ENCODE assay signal across 7 mouse cellular contexts in the genomic region with DNA sequence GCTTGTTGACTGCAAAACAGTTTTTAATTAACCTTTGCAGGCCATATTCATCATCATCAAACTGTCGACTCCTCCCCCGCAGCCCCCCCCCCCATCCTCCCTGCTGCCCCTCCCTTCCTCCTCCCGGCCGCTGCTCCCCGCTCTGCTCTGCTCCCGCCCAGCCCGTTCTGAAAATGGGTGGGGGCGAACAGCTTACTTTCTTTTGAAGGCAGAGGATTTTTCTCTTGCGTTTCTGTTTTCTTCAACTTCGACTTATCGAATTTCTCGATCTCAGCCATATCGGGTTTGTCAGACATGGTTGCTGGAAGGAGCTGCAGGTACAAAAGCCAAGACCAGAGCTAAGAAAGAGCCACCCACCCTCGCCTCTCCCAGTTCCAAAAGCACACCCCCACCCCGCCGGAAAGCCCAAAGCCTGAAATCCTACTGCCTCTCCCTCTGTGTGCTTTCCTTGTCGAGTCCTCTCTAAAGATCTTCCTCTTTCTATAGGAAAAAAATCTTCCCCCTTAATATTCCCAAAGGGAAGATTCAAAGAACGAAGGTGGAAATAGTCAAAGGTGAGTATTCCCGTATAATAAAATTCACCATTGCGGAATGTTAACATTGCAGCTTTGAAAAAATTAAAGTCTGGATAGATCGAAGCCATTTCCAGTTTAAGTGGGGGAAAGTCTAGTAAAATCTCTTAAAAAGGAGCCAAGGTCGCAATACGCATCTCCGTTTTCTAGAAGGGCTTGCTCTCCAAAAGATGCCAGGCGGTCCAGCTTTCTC. TPM values are rescaled to one million over a fixed set of nuclear protein-coding genes. Genes with fewer than 3 reads are reported as not detected.
DNase-seq lines count a peak whose midpoint lies in the region; ATAC-seq and TF ChIP-seq lines count a peak whose summit lies in the region.

No protein-coding gene starts in this region.

- H3K9me3 ChIP-seq in megakaryocyte, embryonic 14.5 days: no peaks in the 10 kb centered on the region
- H3K9me3 ChIP-seq in midbrain, embryonic 13.5 days: no peaks in the 10 kb centered on the region

- H3K9ac ChIP-seq in midbrain, embryonic 13.5 days (replicated peaks): peak overlapping the region; percentile 88

- peak; percentile 44 for DNase-seq in heart, adult 8-10 months (ENCODE audit: low spot score)
- peak; percentile 40 for DNase-seq in kidney, postnatal 14 days
- no peak for DNase-seq in ovary, postnatal 36 days (ENCODE audit: low spot score)

- ATAC-seq in megakaryocyte, adult 5-6 weeks (ENCODE audit: poor library complexity, severe bottlenecking): no peak
- no peak for ATAC-seq in midbrain, embryonic 13.5 days

- TF ChIP-seq CTCF in bone marrow macrophage, adult 2 months (IDR thresholded peaks at IDR 0.05; ENCODE audit: low read depth, low read length): no peak

- H3K27ac ChIP-seq in bone marrow macrophage, adult 2 months (ENCODE audit: insufficient read depth, low read depth, low read length): peak overlapping the region; percentile 82
- H3K27ac ChIP-seq in midbrain, embryonic 13.5 days: peak overlapping the region; percentile 95

- peak overlapping the region; percentile 65 for H3K4me2 ChIP-seq in midbrain, embryonic 13.5 days (replicated peaks)

- H3K4me1 ChIP-seq in megakaryocyte, embryonic 14.5 days: peaks cover 50% of the 10 kb centered on the region
- peaks cover 22% of the 10 kb centered on the region for H3K4me1 ChIP-seq in bone marrow macrophage, adult 2 months (ENCODE audit: control insufficient read depth, insufficient read depth, low read length)
- H3K4me1 ChIP-seq in midbrain, embryonic 13.5 days (replicated peaks): peaks cover 32% of the 10 kb centered on the region

- H3K36me3 ChIP-seq in megakaryocyte, embryonic 14.5 days (replicated peaks; ENCODE audit: low read length): peaks cover 16% of the 10 kb centered on the region
- peaks cover 4% of the 10 kb centered on the region; the same call in 1 of the 2 replicates for H3K36me3 ChIP-seq in midbrain, embryonic 13.5 days

- WGBS in midbrain, embryonic 13.5 days: 25% methylated on average over 25 of the region's 25 CpGs

- no peak for TF ChIP-seq POLR2A in bone marrow macrophage, adult 2 months (IDR thresholded peaks at IDR 0.05; ENCODE audit: borderline replicate concordance, low read depth, low read length)

- H3K27me3 ChIP-seq in megakaryocyte, embryonic 14.5 days (replicated peaks): peaks cover 5% of the 10 kb centered on the region
- peaks cover 27% of the 10 kb centered on the region; the same call in 1 of the 2 replicates for H3K27me3 ChIP-seq in midbrain, embryonic 13.5 days

- H3K4me3 ChIP-seq in megakaryocyte, embryonic 14.5 days (replicated peaks): peak overlapping the region; percentile 94
- H3K4me3 ChIP-seq in bone marrow macrophage, adult 2 months (ENCODE audit: insufficient read depth, low read length): peak overlapping the region; percentile 71
- H3K4me3 ChIP-seq in midbrain, embryonic 13.5 days (replicated peaks): peak overlapping the region; percentile 61

RNA-seq across cellular contexts. Expression of a gene that starts 1.2 kb away (rescaled TPM):
- 91.6 and 827 TPM in 2 replicates for polyA plus RNA-seq in megakaryocyte, embryonic 14.5 days (2012; ENCODE audit: insufficient read depth, low replicate concordance)
- total RNA-seq in megakaryocyte, adult 5-6 weeks (2015): 11,237 and 11,623 TPM in 2 replicates
- 5,986 and 6,405 TPM in 2 replicates for total RNA-seq in megakaryocyte, adult 5-6 weeks (2017)
- 12,467 and 14,564 TPM in 2 replicates for polyA plus RNA-seq in bone marrow macrophage, adult 2 months (2012; ENCODE audit: insufficient read depth, insufficient read length, missing spikeins)
- 100 to 1,000 TPM; 419 to 623 (median 536) TPM for total RNA-seq in heart, adult 8-10 months (2022)
- 6,172 and 6,685 TPM in 2 replicates for polyA plus RNA-seq in midbrain, embryonic 13.5 days (2015; fragmentation: Nextera tagmentation; extraction: Ambion mirVana)

RNA-seq across cellular contexts. Expression of a gene that starts 56.2 kb away (rescaled TPM):
- 0.88 TPM in 1 of 2 replicates, not detected in the other for polyA plus RNA-seq in megakaryocyte, embryonic 14.5 days (2012; ENCODE audit: insufficient read depth, low replicate concordance)
- total RNA-seq in megakaryocyte, adult 5-6 weeks (2015): 120 and 131 TPM in 2 replicates
- total RNA-seq in megakaryocyte, adult 5-6 weeks (2017): 102 and 107 TPM in 2 replicates
- polyA plus RNA-seq in bone marrow macrophage, adult 2 months (2012; ENCODE audit: insufficient read depth, insufficient read length, missing spikeins): 156 and 229 TPM in 2 replicates
- 1 to 10 TPM in 2 of 4 experiments, under 1 TPM in 2; 0.87 to 2.7 (median 1.3) TPM for total RNA-seq in heart, adult 8-10 months (2022)
- 0.04 TPM in 1 of 2 replicates, not detected in the other for polyA plus RNA-seq in midbrain, embryonic 13.5 days (2015; fragmentation: Nextera tagmentation; extraction: Ambion mirVana)

Comparison
In these comparisons a context has a peak if more than half of its experiments do, and no peak if none do; other contexts are left out.
1. RNA of a gene that starts 56.2 kb away (polyA plus RNA-seq): 156 to 229 TPM in bone marrow macrophage, adult 2 months; 0.88 TPM in megakaryocyte, embryonic 14.5 days and 0.04 TPM in midbrain, embryonic 13.5 days; every median in the first group is over 10 times any median in the second.
2. Peak in every context shown above with its lines, with median percentiles within 50 percentile points of each other: H3K4me3 ChIP-seq.